Mouse (Mus musculus): ENCODE measurements around the gene Epor.

GRCm38 (mm10) chr9:21937711-21938175 lies 25.6 kb downstream of the Epor start:
- TF ChIP-seq CTCF (conservative IDR thresholded peaks at IDR 0.05; ENCODE audit: low read length) (no peak), NANOG (IDR thresholded peaks at IDR 0.05; ENCODE audit: borderline replicate concordance, low read length) (no peak), POU5F1 (IDR thresholded peaks at IDR 0.05; ENCODE audit: borderline replicate concordance, low read length) (no peak)
